8 mouse cellular contexts compared by ENCODE assay signal in the genomic region with DNA sequence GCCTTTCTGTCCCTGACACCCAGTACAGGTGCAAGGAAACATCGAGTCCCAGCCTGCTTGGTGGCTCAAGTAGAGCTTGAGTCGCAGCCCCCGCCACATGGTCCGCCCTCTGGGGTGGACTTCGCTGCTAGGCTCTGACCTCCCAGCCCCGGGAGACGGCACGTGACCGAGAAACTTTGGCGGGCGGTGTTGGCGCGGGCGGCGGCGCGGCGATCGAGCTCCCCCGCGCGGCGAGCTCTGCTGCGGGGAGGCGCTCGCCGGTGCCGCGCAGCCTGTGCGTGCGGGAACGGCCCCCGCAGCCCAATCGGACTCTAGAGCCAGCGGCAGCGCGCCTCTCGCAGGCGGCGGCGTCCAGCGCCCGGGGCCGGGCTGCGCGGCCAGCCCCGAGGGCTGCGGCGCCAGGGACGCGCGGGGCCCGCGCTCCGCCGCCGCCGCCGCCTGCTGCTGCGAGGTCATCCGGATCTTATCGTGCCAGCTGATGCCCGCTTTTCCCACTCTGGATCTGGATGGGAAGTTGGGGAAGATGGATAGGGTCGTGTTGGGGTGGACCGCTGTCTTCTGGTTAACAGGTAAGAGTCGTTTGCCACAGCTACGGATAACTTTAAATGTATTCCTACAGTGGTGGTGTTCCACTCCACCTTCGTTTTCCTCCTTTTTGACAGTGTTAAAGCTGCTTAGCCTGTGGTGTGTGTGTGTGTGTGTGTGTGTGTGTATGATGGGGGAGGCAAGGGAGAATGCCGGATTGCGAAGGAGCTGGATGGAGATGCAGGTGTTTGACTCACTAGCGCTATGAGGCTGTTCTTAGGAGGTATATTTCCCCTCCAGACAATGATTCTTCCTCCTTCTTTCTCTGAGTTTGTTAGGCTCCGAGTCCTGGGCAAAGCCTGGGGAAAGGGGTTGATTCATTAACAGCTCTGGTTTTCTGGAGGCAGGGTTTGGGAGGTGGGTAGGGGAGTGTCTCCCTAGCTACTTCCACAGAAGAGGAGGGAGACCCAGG. TPM values are rescaled to one million over a fixed set of nuclear protein-coding genes. Genes with fewer than 3 reads are reported as not detected.
DNase-seq lines count a peak whose midpoint lies in the region; ATAC-seq and TF ChIP-seq lines count a peak whose summit lies in the region.

A gene (plus strand): TSS at position 242 of the 997 bp plus-strand sequence.

- H3K4me3 ChIP-seq in gastrocnemius, adult 2 months, result peak within 1 kb of the TSS; percentile 68
- H3K4me3 ChIP-seq in hindbrain, embryonic 14.5 days (replicated peaks; ENCODE audit: low read length), result peak within 1 kb of the TSS; percentile 41
- H3K4me3 ChIP-seq in left cerebral cortex, adult 2 months, result peak within 1 kb of the TSS; percentile 56

- POLR2A ChIA-PET in Patski (lab: Charles Lee), result no interaction called here

- DNase-seq in Patski (ENCODE audit: low read depth, low spot score), result no peak
- DNase-seq in cerebellum, adult 9-11 months, result peak; percentile 30
- DNase-seq in gastrocnemius, adult 2 months, result peak; percentile 81
- DNase-seq in hindbrain, embryonic 14.5 days (ENCODE audit: low spot score), result peak; percentile 65
- peak; percentile 73 to 75 for DNase-seq in left cerebral cortex, adult 2 months (ENCODE audit: extremely low spot score in 1 of 2, low spot score in 2 of 2)
- peak; percentile 26 for DNase-seq in lung, postnatal 25 days (ENCODE audit: low spot score)
- peak; percentile 43 for DNase-seq in retina, postnatal 7 days (ENCODE audit: low read depth, low spot score)

- peak within 1 kb of the TSS; percentile 43; the same call in 1 of the 2 replicates for H3K27ac ChIP-seq in gastrocnemius, adult 2 months
- peak within 1 kb of the TSS; percentile 28; the same call in 1 of the 2 replicates for H3K27ac ChIP-seq in hindbrain, embryonic 14.5 days
- peak within 1 kb of the TSS; percentile 83 for H3K27ac ChIP-seq in left cerebral cortex, adult 2 months

- intact Hi-C loops in gastrocnemius, adult 2 months (cut with DNase I), result loop anchor here (5.0 kb wide), 1 partner anchor 92 kb away; no protein-coding TSS in a partner anchor
- intact Hi-C loops in left cerebral cortex, adult 2 months (cut with DNase I), result loop anchor here (2.0 to 10.0 kb wide), 2 partner anchors 63 to 249 kb away; a partner anchor contains a TSS

- peak; percentile 63 for ATAC-seq in Patski
- ATAC-seq in hindbrain, embryonic 14.5 days (ENCODE audit: low FRiP score), result peak; percentile 74
- no peak for ATAC-seq in erythroblast, adult 5-6 weeks (replicated peaks; ENCODE audit: low FRiP score, poor library complexity, severe bottlenecking)

- peaks cover 29% of the 10 kb centered on the region for H3K4me1 ChIP-seq in hindbrain, embryonic 14.5 days (replicated peaks; ENCODE audit: control insufficient read depth, insufficient read depth, low read length)

- in situ Hi-C loops in Patski (cut with MboI; ENCODE audit: low pct_unique_long_range_greater_than_20kb), result no loop called here

- peak; percentile 60 for TF ChIP-seq CTCF in Patski (IDR thresholded peaks at IDR 0.05)
- TF ChIP-seq CTCF in gastrocnemius, adult 2 months (IDR thresholded peaks at IDR 0.05), result peak; percentile 55
- TF ChIP-seq CTCF in left cerebral cortex, adult 2 months (IDR thresholded peaks at IDR 0.05), result peak; percentile 45

- H3K36me3 ChIP-seq in hindbrain, embryonic 14.5 days (replicated peaks; ENCODE audit: control insufficient read depth, insufficient read depth), result no peaks in the 10 kb centered on the region

- H3K9me3 ChIP-seq in hindbrain, embryonic 14.5 days (ENCODE audit: control insufficient read depth, low read length), result no peaks in the 10 kb centered on the region

- peaks cover 3% of the 10 kb centered on the region for H3K27me3 ChIP-seq in Patski
- peaks cover 8% of the 10 kb centered on the region; the same call in 1 of the 2 replicates for H3K27me3 ChIP-seq in hindbrain, embryonic 14.5 days (ENCODE audit: control insufficient read depth, insufficient read depth, low read length)

- CTCF ChIA-PET in Patski (lab: Charles Lee), result interaction anchor here (0.9 to 1.4 kb wide), 4 partner anchors 32 to 56 kb away, joined by 3 to 4 read pairs (median 4); no protein-coding TSS in a partner anchor

- WGBS in hindbrain, embryonic 14.5 days, result under 1% methylated on average over 57 of the region's 72 CpGs

- H3K4me2 ChIP-seq in hindbrain, embryonic 14.5 days (replicated peaks), result peak within 1 kb of the TSS; percentile 90

- peak within 1 kb of the TSS; percentile 63 for H3K9ac ChIP-seq in hindbrain, embryonic 14.5 days

RNA-seq across cellular contexts. Expression of the gene that starts here (rescaled TPM):
- polyA plus RNA-seq in Patski (2021), result 4.2 TPM
- 1 to 10 TPM; 1.3 to 2.5 TPM for total RNA-seq in gastrocnemius, adult 2 months (2021)
- polyA plus RNA-seq in hindbrain, embryonic 14.5 days (2014; fragmentation: Nextera tagmentation; extraction: Ambion mirVana), result 3.6 and 4.1 TPM in 2 replicates
- 100 to 1,000 TPM; 111 to 119 TPM for total RNA-seq in left cerebral cortex, adult 2 months (2021)
- total RNA-seq in erythroblast, adult 5-6 weeks (2015; ENCODE audit: low replicate concordance), result not detected in 2 replicates
- total RNA-seq in erythroblast, adult 5-6 weeks (2017; ENCODE audit: low replicate concordance), result not detected in 2 replicates

Comparison
In these comparisons a context has a peak if more than half of its experiments do, and no peak if none do; other contexts are left out.
1. RNA of the gene that starts here (total RNA-seq): 111 to 119 TPM in left cerebral cortex, adult 2 months; 1.3 to 2.5 TPM in gastrocnemius, adult 2 months and not detected in erythroblast, adult 5-6 weeks; every median in the first group is over 10 times any median in the second.
2. H3K27ac ChIP-seq: peak in every context shown above with its lines; median percentile 83 in left cerebral cortex, adult 2 months; 43 in gastrocnemius, adult 2 months; 28 in hindbrain, embryonic 14.5 days.
3. Peak in every context shown above with its lines, with median percentiles within 50 percentile points of each other: CTCF ChIP-seq and H3K4me3 ChIP-seq.